Mouse (Mus musculus) olfactory bulb, adult 2 months (tissue): ENCODE data around the gene Adk. TPM values are rescaled to one million over a fixed set of nuclear protein-coding genes. Genes with fewer than 3 reads are reported as not detected.

Experiments used
- H3K27ac ChIP-seq: fragments of 200-500 bp; 2 replicates; pipeline ENCODE4 v1.5.1; 2012; ENCODE audit warnings: low read depth, low read length; ENCODE audit not compliant: insufficient read depth
- H3K4me1 ChIP-seq: fragments of 200-500 bp; 2 replicates; pipeline ENCODE4 v1.6.1; 2012; ENCODE audit warnings: low read length; ENCODE audit not compliant: control insufficient read depth, insufficient read depth
- H3K4me3 ChIP-seq: fragments of 200-500 bp; 2 replicates; pipeline ENCODE4 v1.5.1; 2012; ENCODE audit warnings: mild to moderate bottlenecking, low read depth, low read length, moderate library complexity; ENCODE audit not compliant: insufficient read depth
- CTCF ChIP-seq: fragments of 200-500 bp; IDR thresholded peaks from 2 replicates; pipeline ENCODE4 v1.5.1; 2012; ENCODE audit warnings: low read depth, mild to moderate bottlenecking, low read length, moderate library complexity; ENCODE audit not compliant: insufficient read depth
- POLR2A ChIP-seq: fragments of 200-500 bp; IDR thresholded peaks from 2 replicates; pipeline ENCODE4 v1.6.1; 2012; ENCODE audit warnings: mild to moderate bottlenecking, low read depth, low read length, moderate library complexity; ENCODE audit not compliant: insufficient read depth
- WGBS: fragments of 180-500 bp; shearing (Covaris S2); methylation state at CpG from one replicate; pipeline ENCODE4 v1.1.7; 2018; 5-methylcytosine and 5-hydroxymethylcytosine counted together
- polyA plus RNA-seq: library from polyadenylated mRNA; stranded (reverse); fragments of >200 nt; gene quantifications from 2 replicates; pipeline ENCODE4 v1.2.4, GENCODE M21; 2012; ENCODE audit warnings: low replicate concordance; ENCODE audit not compliant: missing spikeins, insufficient read depth, insufficient read length

Gene Adk
- polyA plus RNA-seq, 1 experiment, result not detected

GRCm38 (mm10) chr14:21114339-21114738 lies 62.0 kb downstream of the Adk start:
- H3K4me1 ChIP-seq, result 0 out of 2 replicates have a peak, but pooled peaks cover 2% of the 10 kb centered on the region
- H3K27ac ChIP-seq, result no peak overlapping the region
- no peak overlapping the region for H3K4me3 ChIP-seq
- TF ChIP-seq POLR2A (no peak), CTCF (no peak)

- no peak overlapping the region for H3K27ac ChIP-seq
- WGBS, result 37% methylated on average over 4 of the region's 4 CpGs
These were observed 62.9 kb downstream of the Adk start for GRCm38 (mm10) chr14:21115318-21115717.

GRCm38 (mm10) chr14:21115888-21116460 lies 63.6 kb downstream of the Adk start:
- Histone ChIP-seq H3K27ac (no peak overlapping the region), H3K4me1 (0 out of 2 replicates have a peak, but pooled peaks cover 2% of the 10 kb centered on the region), H3K4me3 (no peak overlapping the region)
- 62% methylated on average over 3 of the region's 3 CpGs for WGBS
- TF ChIP-seq POLR2A (no peak), CTCF (no peak)

More at GRCm38 (mm10) chr14:21115318-21115717, 62.9 kb downstream of the Adk start:
- Histone ChIP-seq H3K4me3 (no peak overlapping the region), H3K4me1 (0 out of 2 replicates have a peak, but pooled peaks cover 2% of the 10 kb centered on the region)
- TF ChIP-seq CTCF, result no peak
- TF ChIP-seq POLR2A, result no peak

- Histone ChIP-seq H3K4me1 (no peaks in the 10 kb centered on the region), H3K27ac (no peak overlapping the region), H3K4me3 (no peak overlapping the region)
- whole genome bisulfite sequencing, result 43% methylated on average over 4 of the region's 4 CpGs
- TF ChIP-seq POLR2A (no peak), CTCF (no peak)
These were observed 65.7 kb downstream of the Adk start for GRCm38 (mm10) chr14:21118095-21118494.

GRCm38 (mm10) chr14:21119653-21120313 lies 67.4 kb downstream of the Adk start:
- WGBS, result 83% methylated on average over 9 of the region's 9 CpGs
- no peak for TF ChIP-seq CTCF
- H3K4me1 ChIP-seq, result peaks cover 4% of the 10 kb centered on the region; the same call in 1 of the 2 replicates
- H3K4me3 ChIP-seq, result no peak overlapping the region
- H3K27ac ChIP-seq, result no peak overlapping the region

GRCm38 (mm10) chr14:21120473-21120872 lies 68.1 kb downstream of the Adk start:
- Histone ChIP-seq H3K4me1 (peaks cover 4% of the 10 kb centered on the region; the same call in 1 of the 2 replicates), H3K4me3 (no peak overlapping the region), H3K27ac (no peak overlapping the region)
- WGBS, result 27% methylated on average over 3 of the region's 3 CpGs
- no peak for TF ChIP-seq POLR2A
- no peak for TF ChIP-seq CTCF

GRCm38 (mm10) chr14:21127215-21127614 lies 74.8 kb downstream of the Adk start:
- peaks cover 4% of the 10 kb centered on the region; the same call in 1 of the 2 replicates for H3K4me1 ChIP-seq
- no peak overlapping the region for H3K4me3 ChIP-seq
- TF ChIP-seq POLR2A (no peak), CTCF (no peak)
- no peak overlapping the region for H3K27ac ChIP-seq
- 79% methylated on average over 6 of the region's 6 CpGs for WGBS

- H3K27ac ChIP-seq, result no peak overlapping the region
- TF ChIP-seq CTCF (no peak), POLR2A (no peak)
- H3K4me3 ChIP-seq, result no peak overlapping the region
- WGBS, result 34% methylated on average over 1 of the region's 1 CpGs
- 0 out of 2 replicates have a peak, but pooled peaks cover 2% of the 10 kb centered on the region for H3K4me1 ChIP-seq
These were observed 84.5 kb downstream of the Adk start for GRCm38 (mm10) chr14:21136906-21137305.

GRCm38 (mm10) chr14:21142603-21143002 lies 90.2 kb downstream of the Adk start:
- no peak overlapping the region for H3K4me3 ChIP-seq
- peaks cover 2% of the 10 kb centered on the region; the same call in 1 of the 2 replicates for H3K4me1 ChIP-seq
- H3K27ac ChIP-seq, result no peak overlapping the region
- WGBS, result 90% methylated on average over 1 of the region's 1 CpGs
- TF ChIP-seq POLR2A (no peak), CTCF (no peak)
